Mouse (Mus musculus): ENCODE measurements around the gene Trim2. TPM values are rescaled to one million over a fixed set of nuclear protein-coding genes. Genes with fewer than 3 reads are reported as not detected.

Gene Trim2
- total RNA-seq (2021), result 10 to 100 TPM; 53.1 to 58.5 TPM
- long read RNA-seq, experiment 1, full-length matches to known transcripts, result 19 of 48 reads
- long read RNA-seq, experiment 1, partial matches to known transcripts, result 13 of 48 reads
- long read RNA-seq, experiment 1, other reads (novel, unspliced or antisense), result 16 of 48 reads
- long read RNA-seq, experiment 2, full-length matches to known transcripts, result 9 of 24 reads
- long read RNA-seq, experiment 2, partial matches to known transcripts, result 5 of 24 reads
- long read RNA-seq, experiment 2, other reads (novel, unspliced or antisense), result 10 of 24 reads

GRCm38 (mm10) chr3:84306777-84307176 lies at the start of gene Trim2:
Trim2 (minus strand) TSS chr3:84306877.
- no peak for DNase-seq

GRCm38 (mm10) chr3:84355930-84356689 lies 49.4 kb upstream of the Trim2 start:
- DNase-seq, result peak; percentile 90

- DNase-seq, result peak; percentile 91
Observed at GRCm38 (mm10) chr3:84352353-84353034, 45.8 kb upstream of the Trim2 start.

- DNase-seq, result no peak
Observed at GRCm38 (mm10) chr3:84350311-84350710, 43.6 kb upstream of the Trim2 start.

GRCm38 (mm10) chr3:84349771-84350170 lies 43.1 kb upstream of the Trim2 start:
- DNase-seq, result no peak

GRCm38 (mm10) chr3:84347426-84347825 lies 40.7 kb upstream of the Trim2 start:
- peak; percentile 73 for DNase-seq

- no peak for DNase-seq
Observed at GRCm38 (mm10) chr3:84346456-84347150, 39.9 kb upstream of the Trim2 start.

GRCm38 (mm10) chr3:84345646-84345980 lies 38.9 kb upstream of the Trim2 start:
- peak; percentile 53 for DNase-seq

- DNase-seq, result peak; percentile 90
Observed at GRCm38 (mm10) chr3:84344725-84345645, 38.3 kb upstream of the Trim2 start.

GRCm38 (mm10) chr3:84343101-84343500 lies 36.4 kb upstream of the Trim2 start:
- DNase-seq, result no peak

- DNase-seq, result no peak
Observed at GRCm38 (mm10) chr3:84341811-84342210, 35.1 kb upstream of the Trim2 start.

GRCm38 (mm10) chr3:84337585-84337984 lies 30.9 kb upstream of the Trim2 start:
- DNase-seq, result no peak

- DNase-seq, result peak; percentile 54
Observed at GRCm38 (mm10) chr3:84336342-84336741, 29.7 kb upstream of the Trim2 start.

- no peak for DNase-seq
Observed at GRCm38 (mm10) chr3:84335421-84336073, 28.9 kb upstream of the Trim2 start.

GRCm38 (mm10) chr3:84334771-84335420 lies 28.2 kb upstream of the Trim2 start:
- no peak for DNase-seq

- DNase-seq, result peak; percentile 82
Observed at GRCm38 (mm10) chr3:84333400-84334349, 27.0 kb upstream of the Trim2 start.

GRCm38 (mm10) chr3:84330210-84330609 lies 23.5 kb upstream of the Trim2 start:
- DNase-seq, result no peak

GRCm38 (mm10) chr3:84324967-84325441 lies 18.3 kb upstream of the Trim2 start:
- peak; percentile 55 for DNase-seq

- peak; percentile 66 for DNase-seq
Observed at GRCm38 (mm10) chr3:84324478-84324877, 17.8 kb upstream of the Trim2 start.

Data from adrenal gland, postnatal 10 days (tissue).